Mouse (Mus musculus) limb, embryonic 15.5 days (tissue): Measurements from ENCODE around the gene Kdelr1. TPM values are rescaled to one million over a fixed set of nuclear protein-coding genes. Genes with fewer than 3 reads are reported as not detected.

Experiments used
- ATAC-seq: fragments of 200-750 bp; cut with Nextera tagmentation; 2 replicates; pipeline ENCODE4 v1.8.0; 2017; ENCODE audit warnings: low read depth, moderate TSS enrichment; ENCODE audit not compliant: insufficient number of reproducible peaks, low FRiP score, low TSS enrichment
- H3K27ac ChIP-seq: fragments of 300-500 bp; sonication (generic); 2 replicates; pipeline ENCODE4 v1.5.1; 2015; ENCODE audit warnings: moderate library complexity, mild to moderate bottlenecking, inconsistent platforms
- H3K27me3 ChIP-seq: fragments of 300-500 bp; sonication (generic); 2 replicates; pipeline ENCODE4 v1.6.1; 2015; ENCODE audit warnings: inconsistent platforms
- H3K36me3 ChIP-seq: fragments of 300-500 bp; sonication (generic); 2 replicates; pipeline ENCODE4 v1.6.1; 2015; ENCODE audit warnings: inconsistent platforms
- H3K4me1 ChIP-seq: fragments of 300-500 bp; sonication (generic); 2 replicates; pipeline ENCODE4 v1.6.1; 2015; ENCODE audit warnings: inconsistent platforms
- H3K4me2 ChIP-seq: fragments of 300-500 bp; sonication (generic); 2 replicates; pipeline ENCODE4 v1.6.1; 2015; ENCODE audit warnings: mild to moderate bottlenecking, inconsistent platforms
- H3K4me3 ChIP-seq: fragments of 300-500 bp; sonication (generic); 2 replicates; pipeline ENCODE4 v1.5.1; 2015; ENCODE audit warnings: mild to moderate bottlenecking, inconsistent platforms
- H3K9ac ChIP-seq: fragments of 300-500 bp; sonication (generic); 2 replicates; pipeline ENCODE4 v1.6.1; 2015; ENCODE audit warnings: inconsistent platforms
- H3K9me3 ChIP-seq: fragments of 300-500 bp; sonication (generic); 2 replicates; pipeline ENCODE4 v1.6.1; 2016; ENCODE audit warnings: inconsistent platforms
- WGBS: fragments of 180-500 bp; shearing (Covaris S2); methylation state at CpG from one replicate; pipeline ENCODE4 v1.1.7; 2015; 5-methylcytosine and 5-hydroxymethylcytosine counted together
- polyA plus RNA-seq: library from polyadenylated mRNA; unstranded; fragments of >200 nt; fragmentation: Nextera tagmentation; extraction: Ambion mirVana; gene quantifications from 2 replicates; pipeline ENCODE4 v1.2.1, GENCODE M21; 2015

The Kdelr1 gene
- polyA plus RNA-seq, 1 experiment from 2014 or later: 97.8 TPM

DNA sequence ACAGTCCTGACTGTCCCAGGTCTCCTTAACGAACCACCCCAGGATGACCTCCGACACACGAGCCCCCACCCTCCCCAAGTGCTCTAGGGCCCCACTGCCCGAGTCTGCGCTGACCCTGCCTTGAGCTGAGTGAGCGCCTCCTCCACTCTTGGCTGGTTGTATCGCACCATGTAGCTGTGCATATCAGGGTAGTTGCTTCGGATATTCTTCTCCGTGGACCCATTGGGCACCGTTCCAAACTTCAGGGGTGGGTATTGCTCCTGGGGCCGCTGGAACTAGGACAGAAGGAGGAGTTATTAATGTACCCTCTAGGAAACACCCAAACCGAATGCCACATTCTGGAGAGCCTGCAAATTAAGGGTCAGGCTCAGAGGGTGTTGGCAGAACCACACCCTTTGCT lies 19.5 kb upstream of the Kdelr1 start:
- ATAC-seq: no peak
- H3K27ac ChIP-seq: no peak overlapping the region
- no peak overlapping the region for H3K4me3 ChIP-seq
- WGBS: 74% methylated on average over 12 of the region's 12 CpGs
- H3K9ac ChIP-seq: no peak overlapping the region
- no peaks in the 10 kb centered on the region for H3K9me3 ChIP-seq
- peaks cover 20% of the 10 kb centered on the region for H3K4me1 ChIP-seq
- no peaks in the 10 kb centered on the region for H3K36me3 ChIP-seq
- no peak overlapping the region for H3K4me2 ChIP-seq
- peaks cover 24% of the 10 kb centered on the region for H3K27me3 ChIP-seq

DNA sequence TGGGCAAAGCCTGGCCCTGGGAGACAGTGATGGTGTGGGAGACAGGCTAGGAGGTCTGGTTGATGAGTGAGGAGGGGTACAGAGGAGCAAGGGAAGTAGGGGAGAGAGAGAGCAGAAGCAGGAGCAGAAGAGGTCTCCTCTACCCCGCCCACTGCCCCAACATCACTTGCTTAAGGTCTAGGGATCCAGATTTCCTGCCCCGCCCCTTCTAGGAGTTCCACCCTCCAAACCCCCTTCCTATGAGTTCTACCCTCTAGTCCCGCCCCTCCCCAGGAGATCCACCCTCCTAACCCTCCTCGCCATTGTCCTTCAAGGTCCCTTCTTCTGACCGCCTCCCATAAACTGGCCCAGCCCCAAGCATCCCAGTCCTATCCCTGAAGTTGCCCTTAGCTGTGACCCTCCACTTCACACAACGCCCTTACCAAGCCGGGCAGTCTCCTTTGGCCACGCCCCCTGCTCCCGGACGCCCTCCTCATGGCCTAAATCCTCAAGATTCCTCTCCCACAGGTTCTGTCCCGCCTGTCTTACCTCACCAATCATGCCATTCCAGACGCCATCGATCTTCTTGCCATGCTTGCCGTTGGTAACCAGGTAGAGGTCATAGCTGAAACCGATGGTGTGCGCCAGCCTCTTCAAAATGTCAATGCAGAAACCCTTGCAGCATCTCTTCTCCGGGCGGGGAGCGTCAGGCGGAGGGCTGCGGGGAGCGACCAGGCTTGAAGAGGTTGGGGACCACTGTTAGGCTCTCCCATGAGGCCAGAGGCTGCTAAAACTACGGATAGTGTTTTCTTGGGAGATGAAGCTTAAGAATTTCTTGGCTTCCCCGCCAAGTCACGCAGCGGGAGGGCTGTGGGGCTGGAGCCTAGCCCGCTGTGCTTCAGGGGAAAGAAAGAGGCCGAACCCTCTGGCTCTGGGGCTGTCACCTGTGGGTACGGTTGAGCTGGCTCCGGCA lies 15.3 kb upstream of the Kdelr1 start:
- Histone ChIP-seq H3K4me3 (peak overlapping the region; percentile 42), H3K4me2 (peak overlapping the region; percentile 67), H3K27me3 (peaks cover 39% of the 10 kb centered on the region), H3K4me1 (peaks cover 17% of the 10 kb centered on the region), H3K27ac (no peak overlapping the region), H3K9ac (peak overlapping the region; percentile 20; the same call in 1 of the 2 replicates), H3K9me3 (no peaks in the 10 kb centered on the region), H3K36me3 (no peaks in the 10 kb centered on the region)
- 2% methylated on average over 29 of the region's 30 CpGs for WGBS
- no peak; the same call in 1 of the 2 replicates for ATAC-seq

DNA sequence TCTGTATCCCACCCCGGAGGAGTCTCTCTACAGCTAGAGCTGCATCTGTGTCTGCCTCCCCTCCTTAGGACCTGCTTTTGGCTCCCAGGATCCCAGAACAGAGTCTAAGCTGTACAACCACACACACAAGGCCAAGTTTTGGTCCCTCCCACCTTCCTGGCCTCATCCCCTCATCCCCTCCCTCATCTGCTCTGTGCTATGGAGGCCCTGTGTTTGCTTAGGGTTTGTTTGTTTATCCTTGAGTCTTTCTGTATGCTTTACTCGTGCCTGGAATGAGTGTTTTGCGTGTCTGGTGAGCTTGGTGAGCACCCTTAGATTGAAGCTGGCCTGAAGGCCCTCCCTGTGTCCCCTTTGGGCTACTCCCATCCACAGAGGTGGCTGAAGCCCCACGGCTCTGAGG lies 13.6 kb upstream of the Kdelr1 start:
- 55% methylated on average over 4 of the region's 4 CpGs for WGBS
- Histone ChIP-seq H3K27me3 (peaks cover 39% of the 10 kb centered on the region), H3K27ac (no peak overlapping the region), H3K9ac (no peak overlapping the region), H3K4me2 (no peak overlapping the region), H3K4me3 (no peak overlapping the region), H3K9me3 (no peaks in the 10 kb centered on the region), H3K4me1 (peaks cover 17% of the 10 kb centered on the region), H3K36me3 (no peaks in the 10 kb centered on the region)
- ATAC-seq: no peak

DNA sequence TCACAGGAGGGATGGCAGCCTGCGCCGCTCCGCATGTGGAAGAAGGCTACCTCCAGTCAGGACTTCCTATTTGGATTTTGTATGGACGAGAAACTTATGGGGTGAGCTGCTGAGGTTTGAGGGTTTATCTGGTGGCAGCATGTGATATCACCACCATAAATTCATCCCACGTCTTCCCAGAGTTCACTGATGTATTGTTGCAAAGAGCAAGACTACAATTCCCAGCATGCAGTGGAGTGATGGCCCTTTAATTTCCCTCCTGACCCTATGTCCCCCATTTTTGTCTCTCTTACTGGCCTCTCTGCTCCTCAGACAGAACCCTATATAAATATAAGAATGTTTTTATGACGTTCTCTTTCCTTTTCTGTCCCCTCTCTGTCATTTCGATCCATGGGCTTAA lies 9.8 kb upstream of the Kdelr1 start:
- Histone ChIP-seq H3K4me2 (no peak overlapping the region), H3K4me1 (peaks cover 18% of the 10 kb centered on the region), H3K36me3 (no peaks in the 10 kb centered on the region), H3K27ac (no peak overlapping the region), H3K9ac (no peak overlapping the region), H3K4me3 (no peak overlapping the region), H3K27me3 (peaks cover 19% of the 10 kb centered on the region), H3K9me3 (no peaks in the 10 kb centered on the region)
- 87% methylated on average over 7 of the region's 7 CpGs for WGBS
- ATAC-seq: no peak

DNA sequence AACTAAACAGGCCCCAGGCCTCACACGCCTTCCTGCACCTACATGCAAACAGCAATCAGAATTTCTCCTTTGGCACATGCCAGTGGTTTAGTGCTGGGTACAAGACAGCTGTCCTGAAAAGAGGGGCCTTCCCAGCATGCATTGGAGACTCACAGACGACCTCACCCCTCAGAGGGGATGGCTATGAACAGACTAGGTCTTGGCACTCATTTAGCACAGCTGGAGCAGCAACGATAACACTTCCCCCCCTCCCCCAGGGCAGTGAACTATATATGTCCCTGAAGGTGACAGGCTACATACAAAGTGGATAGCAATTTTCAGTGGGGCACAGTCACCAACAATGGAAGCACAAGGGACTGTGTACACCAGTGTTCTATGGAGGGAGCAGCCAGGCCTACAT lies 8.1 kb upstream of the Kdelr1 start:
- H3K27ac ChIP-seq: no peak overlapping the region
- no peak for ATAC-seq
- 53% methylated on average over 3 of the region's 3 CpGs for WGBS

DNA sequence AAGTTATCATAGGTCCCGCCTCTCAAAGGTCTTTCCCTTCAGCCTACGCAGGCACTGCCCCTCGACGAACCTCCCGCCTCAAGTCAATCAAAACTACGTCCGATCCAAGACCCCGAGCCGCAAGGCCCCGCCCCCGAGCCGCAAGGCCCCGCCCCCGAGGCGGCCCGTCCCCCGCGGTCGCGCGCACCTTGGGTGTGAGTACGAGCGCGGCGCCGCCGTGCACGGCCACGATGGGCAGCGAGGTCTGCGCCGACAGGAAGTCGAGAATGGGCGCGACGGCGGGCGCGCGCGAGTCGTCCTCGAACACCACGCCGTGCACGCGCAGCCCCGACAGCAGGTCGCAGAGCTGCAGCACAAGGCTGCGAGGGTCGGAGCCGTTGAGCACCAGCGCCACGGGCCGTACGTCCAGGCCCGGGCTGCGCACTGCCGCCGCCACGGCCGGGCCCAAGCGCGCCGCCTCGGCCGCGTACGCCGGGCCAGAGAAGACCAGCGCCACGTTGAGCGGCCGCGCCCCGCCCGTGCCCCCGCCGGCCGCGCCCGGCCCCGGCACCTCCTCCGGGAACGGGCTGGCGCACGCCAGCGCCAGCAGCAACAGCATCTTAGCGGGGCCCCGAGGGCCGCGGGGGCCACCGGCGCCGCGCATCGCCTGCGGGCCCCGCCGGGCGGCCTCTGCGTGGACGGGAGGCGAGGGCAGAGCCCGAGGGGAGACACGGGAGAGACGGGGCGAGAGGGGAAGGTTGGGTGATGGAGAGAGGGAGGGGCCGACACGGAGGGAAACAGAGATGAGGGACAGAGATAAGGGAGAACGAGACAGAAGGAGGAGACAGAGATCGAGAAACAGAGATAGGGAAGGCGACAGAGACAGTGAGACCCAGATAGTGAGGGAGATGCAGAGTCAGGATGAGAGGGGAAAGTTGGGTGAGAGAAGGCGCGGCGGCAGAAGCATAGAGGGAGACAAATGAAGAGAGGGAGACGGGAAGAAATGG lies 6.4 kb upstream of the Kdelr1 start:
- ATAC-seq: peak; percentile 73
- H3K27me3 ChIP-seq: peaks cover 37% of the 10 kb centered on the region
- no peaks in the 10 kb centered on the region for H3K9me3 ChIP-seq
- peak overlapping the region; percentile 76 for H3K4me2 ChIP-seq
- H3K27ac ChIP-seq: peak overlapping the region; percentile 85
- peaks cover 45% of the 10 kb centered on the region for H3K4me1 ChIP-seq
- H3K9ac ChIP-seq: peak overlapping the region; percentile 82
- whole genome bisulfite sequencing: 1% methylated on average over 102 of the region's 117 CpGs
- no peaks in the 10 kb centered on the region for H3K36me3 ChIP-seq
- H3K4me3 ChIP-seq: peak overlapping the region; percentile 78

More for the DNA sequence above, 8.1 kb upstream of the Kdelr1 start:
- H3K9ac ChIP-seq: no peak overlapping the region
- peaks cover 29% of the 10 kb centered on the region for H3K27me3 ChIP-seq
- no peaks in the 10 kb centered on the region for H3K9me3 ChIP-seq
- no peak overlapping the region for H3K4me2 ChIP-seq
- H3K4me3 ChIP-seq: no peak overlapping the region
- H3K36me3 ChIP-seq: no peaks in the 10 kb centered on the region
- H3K4me1 ChIP-seq: peaks cover 30% of the 10 kb centered on the region

DNA sequence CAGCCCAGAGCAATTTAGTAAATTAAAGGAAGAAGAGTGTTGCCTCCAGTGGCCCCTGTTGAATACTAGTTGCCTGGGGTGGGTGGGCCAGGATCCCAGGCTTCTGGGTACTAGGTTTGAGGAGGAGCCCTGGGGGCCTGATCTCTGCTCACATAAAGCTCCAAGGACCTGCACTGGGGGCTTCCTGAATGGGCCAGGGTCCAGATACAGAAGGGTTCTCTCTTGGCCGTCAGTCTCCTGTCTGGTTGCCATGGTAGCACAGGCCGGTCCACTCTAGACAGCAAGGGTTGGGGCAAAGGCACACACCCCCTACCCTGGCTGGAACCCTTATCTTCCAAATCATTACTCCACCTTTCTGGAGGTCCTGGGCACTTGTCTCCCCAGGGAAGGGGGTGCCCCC lies 4.7 kb upstream of the Kdelr1 start:
- Histone ChIP-seq H3K27ac (no peak overlapping the region), H3K9me3 (no peaks in the 10 kb centered on the region), H3K4me3 (no peak overlapping the region; the same call in 1 of the 2 replicates), H3K4me2 (0 out of 2 replicates have a peak overlapping the region, but pooled peaks have one; percentile 76), H3K4me1 (peaks cover 45% of the 10 kb centered on the region), H3K27me3 (peaks cover 46% of the 10 kb centered on the region), H3K36me3 (no peaks in the 10 kb centered on the region), H3K9ac (no peak overlapping the region)
- no peak for ATAC-seq
- WGBS: 35% methylated on average over 2 of the region's 2 CpGs

DNA sequence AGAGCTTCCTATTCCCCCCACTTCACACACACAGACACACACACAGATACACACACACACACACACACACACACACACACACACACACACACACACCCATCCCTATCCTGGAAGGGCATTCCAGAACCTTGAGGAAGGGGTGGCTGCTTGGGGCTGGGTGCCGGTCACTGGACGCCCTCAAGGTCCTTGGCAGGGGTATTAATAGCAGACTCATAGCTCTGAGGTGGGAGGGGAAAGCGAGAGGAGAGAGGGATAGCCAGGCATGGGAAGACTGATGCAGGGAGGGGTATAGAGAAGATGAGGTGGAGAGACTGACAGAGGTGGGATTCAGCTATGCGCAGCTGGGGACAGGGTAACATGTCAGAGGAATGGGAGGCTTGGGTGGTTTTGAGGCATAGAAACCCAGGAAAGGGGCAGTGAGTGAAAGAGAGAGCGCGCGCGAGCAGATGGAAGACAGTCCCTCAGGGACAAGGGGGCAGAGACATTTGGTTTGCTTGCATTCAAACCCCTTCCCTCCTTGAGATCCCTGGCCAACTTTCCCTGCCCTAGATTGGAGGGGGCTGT lies 3.4 kb upstream of the Kdelr1 start:
- 12% methylated on average over 8 of the region's 8 CpGs for WGBS
- ATAC-seq: no peak
- peak overlapping the region; percentile 34 for H3K4me3 ChIP-seq

DNA sequence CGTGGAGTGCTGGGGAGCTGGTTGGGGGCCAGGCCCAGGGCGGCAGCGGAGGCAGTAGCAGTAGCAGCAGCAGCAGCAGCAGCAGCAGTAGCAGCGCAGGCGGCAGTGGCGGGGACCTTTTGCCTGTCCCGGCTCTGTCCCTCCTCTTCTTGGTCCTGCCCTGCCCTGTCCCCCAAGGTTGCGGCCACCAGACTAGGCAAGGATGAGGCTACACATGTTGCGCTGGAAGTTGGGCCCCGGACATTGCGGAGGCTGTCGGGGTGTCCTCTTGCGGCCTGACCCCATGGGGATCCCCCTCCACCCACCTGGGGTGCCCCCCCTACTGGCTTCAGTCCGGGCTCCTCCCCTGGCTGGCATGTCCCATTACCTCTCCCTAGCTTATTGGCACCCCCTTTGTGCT lies 2.8 kb upstream of the Kdelr1 start:
- ATAC-seq: no peak
- Histone ChIP-seq H3K9ac (peak overlapping the region; percentile 14; the same call in 1 of the 2 replicates), H3K4me1 (peaks cover 59% of the 10 kb centered on the region), H3K4me3 (peak overlapping the region; percentile 34), H3K27me3 (peaks cover 46% of the 10 kb centered on the region), H3K9me3 (no peaks in the 10 kb centered on the region), H3K36me3 (peaks cover 7% of the 10 kb centered on the region), H3K27ac (no peak overlapping the region), H3K4me2 (peak overlapping the region; percentile 60)
- WGBS: 1% methylated on average over 12 of the region's 14 CpGs

More for the DNA sequence above, 3.4 kb upstream of the Kdelr1 start:
- peak overlapping the region; percentile 14; the same call in 1 of the 2 replicates for H3K9ac ChIP-seq
- no peak overlapping the region for H3K27ac ChIP-seq
- peaks cover 53% of the 10 kb centered on the region for H3K4me1 ChIP-seq
- H3K27me3 ChIP-seq: peaks cover 46% of the 10 kb centered on the region
- peak overlapping the region; percentile 60 for H3K4me2 ChIP-seq
- no peaks in the 10 kb centered on the region for H3K9me3 ChIP-seq
- H3K36me3 ChIP-seq: peaks cover 1% of the 10 kb centered on the region

DNA sequence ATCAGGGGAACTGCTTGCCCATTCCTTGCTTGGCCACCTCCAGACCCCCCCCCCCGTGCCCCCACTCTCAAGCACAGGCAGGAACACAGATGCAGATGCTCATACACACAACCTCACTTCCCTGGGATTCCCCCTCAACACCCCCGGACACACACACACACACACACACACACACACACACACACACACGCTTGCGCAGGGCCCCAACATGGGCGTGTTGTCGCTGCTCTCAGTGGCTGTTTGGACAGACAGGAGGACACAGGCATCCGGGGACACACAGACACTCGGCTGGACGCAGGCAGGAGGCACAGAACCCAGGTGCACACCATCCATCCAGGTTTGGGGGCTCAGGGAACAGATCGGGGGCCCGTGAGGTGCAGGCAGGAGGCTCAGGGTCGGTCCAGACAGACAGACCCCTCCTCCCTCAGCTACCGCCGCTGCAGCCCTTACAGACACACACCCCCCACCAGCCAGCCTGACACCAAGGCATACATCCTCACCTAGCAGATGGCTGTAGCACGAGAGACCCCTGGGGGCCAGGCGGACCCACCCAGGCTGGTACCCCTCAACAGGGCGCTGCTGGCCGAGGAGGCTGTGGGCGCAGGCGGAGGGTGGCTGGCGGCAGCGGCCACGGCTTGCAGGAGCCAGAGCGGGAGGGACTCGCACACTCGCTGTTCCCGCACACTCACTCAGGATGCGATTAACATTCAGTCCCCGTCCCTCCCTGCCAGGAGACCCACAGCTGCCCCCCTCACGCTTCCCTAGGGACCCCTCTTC lies 2.1 kb upstream of the Kdelr1 start:
- Histone ChIP-seq H3K9me3 (no peaks in the 10 kb centered on the region), H3K9ac (peak overlapping the region; percentile 31), H3K27ac (no peak overlapping the region), H3K36me3 (peaks cover 13% of the 10 kb centered on the region), H3K4me2 (peak overlapping the region; percentile 60), H3K27me3 (peaks cover 46% of the 10 kb centered on the region), H3K4me1 (peaks cover 63% of the 10 kb centered on the region), H3K4me3 (peak overlapping the region; percentile 34)
- WGBS: 2% methylated on average over 27 of the region's 30 CpGs
- no peak for ATAC-seq
